ENCODE assay signal across 40 mouse cellular contexts in genomic region chr17:31191825-31192224, GRCm38 (mm10). TPM values are rescaled to one million over a fixed set of nuclear protein-coding genes. Genes with fewer than 3 reads are reported as not detected.
"Had no signal": no experiment of that assay in that cellular context is flagged by ENCODE, and none has a peak within 500 bp of the region (broad histone marks: within the 10 kb centered on the region; RNA-seq: fewer than 3 reads in every experiment).

No protein-coding gene starts in this region.

- H3K36me3 ChIP-seq: heart, embryonic 10.5 days; heart, embryonic 12.5 days; hindbrain, embryonic 10.5 days; hindbrain, embryonic 13.5 days; hindbrain, embryonic 15.5 days; limb, embryonic 13.5 days; limb, embryonic 15.5 days; liver, embryonic 13.5 days; liver, embryonic 15.5 days had no signal

- H3K27ac ChIP-seq: gastrocnemius, adult 2 months; heart, embryonic 10.5 days; hindbrain, embryonic 13.5 days; hindbrain, embryonic 15.5 days; hindbrain, postnatal 0 days; limb, embryonic 13.5 days; limb, embryonic 15.5 days; liver, embryonic 13.5 days; liver, embryonic 15.5 days had no signal

- H3K27me3 ChIP-seq: hindbrain, embryonic 13.5 days; hindbrain, embryonic 15.5 days; limb, embryonic 15.5 days; liver, embryonic 13.5 days; liver, embryonic 15.5 days had no signal

- DNase-seq: gastrocnemius, adult 2 months; gastrocnemius, postnatal 10 days; gastrocnemius, postnatal 25 days; heart, postnatal 10 days; heart, postnatal 4 days; kidney, adult 18-20 months; kidney, adult 8-10 months; kidney, postnatal 36 days; layer of hippocampus, adult 9-11 months; layer of hippocampus, postnatal 36 days; left cerebral cortex, postnatal 4 days; liver, embryonic 13.5 days had no signal

- H3K9ac ChIP-seq: heart, embryonic 12.5 days; hindbrain, embryonic 13.5 days; hindbrain, embryonic 15.5 days; limb, embryonic 13.5 days; limb, embryonic 15.5 days; liver, embryonic 13.5 days; liver, embryonic 15.5 days had no signal

- ATAC-seq: forebrain, embryonic 16.5 days; hindbrain, postnatal 0 days; intestine, embryonic 16.5 days had no signal

- H3K4me2 ChIP-seq: heart, embryonic 12.5 days; hindbrain, embryonic 13.5 days; hindbrain, embryonic 15.5 days; limb, embryonic 13.5 days; limb, embryonic 15.5 days; liver, embryonic 13.5 days; liver, embryonic 15.5 days had no signal

- H3K4me1 ChIP-seq: heart, embryonic 12.5 days; hindbrain, embryonic 15.5 days had no signal

- H3K9me3 ChIP-seq: heart, embryonic 10.5 days; heart, embryonic 12.5 days; hindbrain, embryonic 15.5 days; limb, embryonic 13.5 days; limb, embryonic 15.5 days; liver, embryonic 13.5 days; liver, embryonic 15.5 days had no signal

- H3K4me3 ChIP-seq: gastrocnemius, adult 2 months; heart, embryonic 10.5 days; heart, embryonic 12.5 days; hindbrain, embryonic 10.5 days; hindbrain, embryonic 13.5 days; hindbrain, embryonic 15.5 days; limb, embryonic 13.5 days; limb, embryonic 15.5 days; liver, embryonic 13.5 days; liver, embryonic 15.5 days had no signal

RNA-seq across cellular contexts. Expression of gene Tmprss3, which starts 7.0 kb away (rescaled TPM):
- total RNA-seq: gastrocnemius, adult 2 months; gastrocnemius, postnatal 25 days; gastrocnemius, postnatal 4 days; heart, adult 8-10 months; heart, postnatal 10 days; heart, postnatal 25 days; heart, postnatal 4 days; layer of hippocampus, adult 18-20 months; layer of hippocampus, postnatal 36 days; left cerebral cortex, postnatal 10 days; left cerebral cortex, postnatal 4 days; liver, adult 2 months had no signal
- polyA plus RNA-seq: forebrain, embryonic 16.5 days; heart, embryonic 10.5 days; heart, embryonic 12.5 days; heart, embryonic 16.5 days; hindbrain, embryonic 10.5 days; hindbrain, embryonic 15.5 days; large intestine, adult 2 months; limb, embryonic 11.5 days; limb, embryonic 13.5 days; liver, adult 2 months had no signal

RNA-seq across cellular contexts. Expression of gene Ubash3a, which starts 15.8 kb away (rescaled TPM):
- total RNA-seq: gastrocnemius, adult 2 months; gastrocnemius, postnatal 10 days; heart, postnatal 25 days; left cerebral cortex, adult 18-20 months; left cerebral cortex, adult 8-10 months; left cerebral cortex, postnatal 10 days; left cerebral cortex, postnatal 25 days; left cerebral cortex, postnatal 4 days had no signal
- polyA plus RNA-seq: forebrain, embryonic 16.5 days; frontal cortex, adult 2 months; hindbrain, embryonic 15.5 days; hindbrain, postnatal 0 days had no signal

RNA-seq across cellular contexts. Expression of gene Tff1, which starts 26.7 kb away (rescaled TPM):
- total RNA-seq: gastrocnemius, adult 2 months; gastrocnemius, postnatal 10 days; gastrocnemius, postnatal 25 days; gastrocnemius, postnatal 4 days; granulocyte monocyte progenitor cell, adult 5-6 weeks; heart, adult 8-10 months; heart, postnatal 10 days; heart, postnatal 25 days; heart, postnatal 4 days; hindbrain, postnatal 0 days; layer of hippocampus, adult 18-20 months; layer of hippocampus, adult 8-10 months; layer of hippocampus, postnatal 14 days; layer of hippocampus, postnatal 36 days; left cerebral cortex, adult 18-20 months; left cerebral cortex, adult 8-10 months; left cerebral cortex, postnatal 10 days; left cerebral cortex, postnatal 25 days; left cerebral cortex, postnatal 4 days; liver, adult 2 months had no signal
- polyA plus RNA-seq: forebrain, embryonic 16.5 days; frontal cortex, adult 2 months; heart, embryonic 12.5 days; heart, embryonic 14.5 days; heart, embryonic 16.5 days; hindbrain, embryonic 10.5 days; hindbrain, embryonic 13.5 days; hindbrain, embryonic 15.5 days; hindbrain, postnatal 0 days; limb, embryonic 11.5 days; limb, embryonic 13.5 days; limb, embryonic 15.5 days; liver, embryonic 13.5 days; liver, embryonic 15.5 days had no signal

RNA-seq across cellular contexts. Expression of gene Tff2, which starts 47.7 kb away (rescaled TPM):
- total RNA-seq: gastrocnemius, adult 2 months; gastrocnemius, postnatal 10 days; gastrocnemius, postnatal 25 days; gastrocnemius, postnatal 4 days; granulocyte monocyte progenitor cell, adult 5-6 weeks; heart, adult 8-10 months; heart, postnatal 10 days; heart, postnatal 25 days; heart, postnatal 4 days; hindbrain, postnatal 0 days; layer of hippocampus, adult 18-20 months; layer of hippocampus, adult 8-10 months; layer of hippocampus, postnatal 14 days; layer of hippocampus, postnatal 36 days; left cerebral cortex, adult 18-20 months; left cerebral cortex, adult 8-10 months; left cerebral cortex, postnatal 10 days; left cerebral cortex, postnatal 25 days; left cerebral cortex, postnatal 4 days had no signal
- polyA plus RNA-seq: forebrain, embryonic 16.5 days; frontal cortex, adult 2 months; heart, embryonic 10.5 days; heart, embryonic 12.5 days; heart, embryonic 14.5 days; heart, embryonic 16.5 days; hindbrain, embryonic 10.5 days; hindbrain, embryonic 13.5 days; hindbrain, embryonic 15.5 days; hindbrain, postnatal 0 days; limb, embryonic 11.5 days; limb, embryonic 13.5 days; limb, embryonic 15.5 days; liver, adult 2 months; liver, embryonic 13.5 days; liver, embryonic 15.5 days had no signal
